Mouse (Mus musculus): ENCODE measurements around the gene Gm17304.

DNA sequence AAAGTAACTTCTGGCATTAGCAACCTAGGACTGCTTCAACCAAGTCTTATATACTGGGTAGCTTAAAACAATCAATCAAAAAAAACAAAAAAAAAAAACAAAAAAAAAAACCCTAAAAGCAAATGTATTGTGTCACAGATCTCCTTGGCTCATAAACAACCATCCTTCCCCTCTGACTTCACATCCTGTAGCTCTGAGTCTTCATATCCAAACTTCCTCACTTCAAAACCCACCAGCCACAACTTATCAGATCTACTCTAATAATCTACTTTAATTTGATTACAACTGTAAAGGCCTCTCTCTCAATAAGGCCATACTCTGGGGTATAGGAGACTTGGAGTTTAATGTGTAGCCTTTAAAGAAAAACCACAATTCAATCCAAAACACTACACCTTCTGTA lies 41.1 kb downstream of the Gm17304 start:
- TF ChIP-seq GATA1 (IDR thresholded peaks at IDR 0.05; ENCODE audit: borderline replicate concordance, low read length) = no peak
- TF ChIP-seq FLI1 (IDR thresholded peaks at IDR 0.05; ENCODE audit: low read length) = no peak

All from megakaryocyte, embryonic 14.5 days (primary cell).